Mouse (Mus musculus) gastrocnemius, adult 2 months (tissue): ENCODE results near the gene Hist1h2ad. TPM values are rescaled to one million over a fixed set of nuclear protein-coding genes. Genes with fewer than 3 reads are reported as not detected.
A peak's percentile ranks its signal among the peaks of the same experiment; 100 is the strongest.

ENCODE experiments used
- DNase-seq: peaks from one replicate; pipeline ENCODE4 v3.0.0; 2022
- H3K27ac ChIP-seq: fragments of 200-600 bp; 2 replicates; pipeline ENCODE4 v1.8.1; 2022; ENCODE audit warnings: mild to moderate bottlenecking
- H3K4me3 ChIP-seq: fragments of 200-600 bp; 2 replicates; pipeline ENCODE4 v1.8.1; 2022; ENCODE audit warnings: mild to moderate bottlenecking, moderate library complexity
- CTCF ChIP-seq: fragments of 200-600 bp; IDR thresholded peaks from 2 replicates; pipeline ENCODE4 v1.8.1; 2022; ENCODE audit warnings: antibody characterized with exemption, mild to moderate bottlenecking, moderate library complexity
- intact Hi-C: fragments of 180-260 bp; cut with DNase I; formaldehyde crosslinking; loops from one replicate; pipeline ENCODE4 v1.15.1; 2025
- total RNA-seq, 2 experiments: library from RNA; stranded (reverse); gene quantifications; 2 replicates each; pipeline ENCODE4 v1.2.3; 2021

Gene Hist1h2ad
- total RNA-seq, 2 experiments from 2014 or later = 1.0 to 1.3 TPM

- Histone ChIP-seq H3K4me3 (peak overlapping the region; percentile 70), H3K27ac (peak overlapping the region; percentile 83)
- intact Hi-C loops = no loop called here
- DNase-seq = no peak
- TF ChIP-seq CTCF = no peak
These were observed 2.2 kb downstream of the Hist1h2ad start for GRCm38 (mm10) chr13:23576351-23576881.

DNA sequence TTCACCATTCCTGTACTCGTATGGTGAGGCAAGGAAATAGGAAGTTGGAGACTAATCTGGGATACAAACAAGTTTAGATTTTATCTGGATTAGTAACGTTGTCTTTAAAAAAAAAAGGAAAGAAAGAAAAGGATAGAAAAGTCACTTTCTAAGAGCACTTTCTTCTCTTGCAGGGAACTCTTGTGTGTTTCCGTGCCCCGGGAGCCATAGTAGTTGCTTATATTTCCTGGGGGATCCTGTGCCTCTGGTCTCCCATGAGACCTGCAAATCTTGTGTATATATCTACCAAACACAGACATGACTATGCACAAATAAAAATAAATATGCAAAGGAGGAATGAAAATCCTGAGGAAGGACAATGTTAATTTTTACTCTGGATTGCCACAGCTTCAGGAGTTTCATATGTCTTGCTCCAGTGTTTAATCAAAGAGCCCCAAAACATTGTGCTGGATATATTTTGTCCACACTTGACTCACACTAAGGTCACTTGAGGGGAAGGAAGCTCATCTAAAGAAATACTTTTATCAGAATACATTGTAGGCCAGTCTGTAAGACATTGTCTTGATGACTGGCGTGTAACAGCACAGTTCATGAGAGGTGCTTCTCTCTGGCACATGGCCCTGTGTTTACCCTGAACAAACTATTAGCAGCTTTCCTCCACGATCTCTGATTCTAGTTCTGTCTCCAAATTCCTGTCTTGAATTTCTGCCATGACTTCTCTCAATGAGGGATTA is 2.9 kb downstream of the Hist1h2ad start:
- TF ChIP-seq CTCF = no peak
- no peak for DNase-seq
- intact Hi-C loops = no loop called here
- H3K4me3 ChIP-seq = peak overlapping the region; percentile 70
- H3K27ac ChIP-seq = no peak overlapping the region; the same call in 1 of the 2 replicates

DNA sequence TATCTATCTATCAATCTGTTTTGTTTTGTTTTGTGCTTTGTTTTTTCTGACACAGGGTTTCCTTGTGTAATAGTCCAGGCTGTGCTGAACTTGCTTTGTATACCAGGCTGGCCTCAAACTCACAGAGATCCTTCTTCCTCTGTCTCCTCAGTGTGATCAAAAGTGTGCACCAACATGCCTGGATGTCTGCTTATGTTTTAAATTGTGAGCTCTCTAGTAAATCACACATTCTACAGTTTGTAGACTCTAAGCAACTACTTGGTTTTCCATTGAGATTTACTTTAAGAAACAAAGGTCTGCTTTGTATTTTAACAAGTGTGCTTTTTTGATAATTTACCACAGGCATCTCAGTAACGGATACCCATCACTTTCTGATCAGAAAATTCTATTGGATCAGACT is 3.7 kb downstream of the Hist1h2ad start:
- no peak for TF ChIP-seq CTCF
- DNase-seq = no peak
- intact Hi-C loops = no loop called here
- H3K4me3 ChIP-seq = no peak overlapping the region
- H3K27ac ChIP-seq = no peak overlapping the region

GRCm38 (mm10) chr13:23581408-23582218 is 7.4 kb downstream of the Hist1h2ad start, which contains the start of gene Hist1h4d:
TSS of gene Hist1h4d (plus strand) at chr13:23581598.
- DNase-seq = peak; percentile 90
- peak within 1 kb of the TSS; percentile 81 for H3K27ac ChIP-seq
- intact Hi-C loops = loop anchor here (5.0 kb wide), 5 partner anchors 41 to 181 kb away; partner anchors contain the start of genes Hist1h1a, Hist1h1e, Hist1h1t and Hist1h2af
- TF ChIP-seq CTCF = no peak
- peak within 1 kb of the TSS; percentile 83 for H3K4me3 ChIP-seq

GRCm38 (mm10) chr13:23582219-23583056 is 8.3 kb downstream of the Hist1h2ad start:
- no peak for TF ChIP-seq CTCF
- Histone ChIP-seq H3K4me3 (peak overlapping the region; percentile 83), H3K27ac (peak overlapping the region; percentile 81)
- intact Hi-C loops = loop anchor here (5.0 kb wide), 5 partner anchors 40 to 180 kb away; partner anchors contain the start of genes Hist1h1a, Hist1h1e, Hist1h1t and Hist1h2af
- no peak for DNase-seq

DNA sequence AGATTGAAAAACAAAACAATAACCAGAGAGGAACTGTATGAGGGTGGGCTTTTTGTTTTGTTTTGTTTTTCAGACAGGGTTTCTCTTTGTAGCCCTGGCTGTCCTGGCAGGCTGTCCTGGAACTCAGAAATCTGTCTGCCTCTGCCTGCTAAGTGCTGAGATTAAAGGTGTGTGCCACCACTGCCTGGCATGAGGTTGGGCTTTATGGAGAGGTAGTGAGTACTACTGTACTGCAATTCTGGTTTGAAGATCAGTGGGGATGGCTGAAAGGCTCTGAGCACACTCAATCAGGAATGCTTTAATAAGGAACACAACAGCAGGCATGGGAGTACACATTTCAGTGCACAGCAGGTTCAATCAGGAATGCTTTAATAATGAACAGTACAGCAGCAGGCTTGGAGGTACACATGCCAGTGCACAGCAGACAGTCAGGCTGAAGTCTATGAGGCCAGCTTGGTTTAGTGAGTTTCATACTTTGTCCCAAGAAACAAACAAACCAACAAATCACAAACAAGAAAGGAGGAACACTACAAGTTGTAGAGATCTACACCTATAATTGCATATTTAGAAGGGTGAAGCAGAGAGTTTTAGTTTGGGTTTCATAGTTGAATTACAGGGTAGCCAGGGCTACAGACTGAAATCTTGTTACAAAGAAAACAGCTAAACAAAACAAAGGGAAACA is 9.3 kb downstream of the Hist1h2ad start:
- Histone ChIP-seq H3K4me3 (no peak overlapping the region), H3K27ac (peak overlapping the region; percentile 95)
- intact Hi-C loops = loop anchor here (5.0 kb wide), 5 partner anchors 39 to 179 kb away; partner anchors contain the start of genes Hist1h1a, Hist1h1e, Hist1h1t and Hist1h2af
- DNase-seq = no peak
- TF ChIP-seq CTCF = no peak

DNA sequence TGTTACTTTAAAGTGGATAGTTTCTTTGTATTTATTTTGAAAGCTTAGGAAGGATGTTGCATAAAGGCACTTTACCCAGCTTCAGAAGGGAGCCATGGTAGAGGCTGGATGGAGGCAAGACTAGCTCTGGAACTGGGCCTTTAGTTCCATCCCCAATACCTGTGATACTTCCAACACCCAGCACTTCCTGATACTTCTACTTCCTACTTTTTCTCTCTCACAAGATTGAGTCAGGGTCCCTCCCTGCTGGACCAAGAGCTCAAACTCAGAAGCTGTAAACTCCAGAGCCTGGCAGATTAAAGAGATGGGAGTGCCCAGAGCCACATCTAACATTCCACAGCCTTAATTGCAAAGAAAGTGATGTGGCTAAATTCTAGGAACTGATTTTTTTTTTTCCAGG is 10.2 kb downstream of the Hist1h2ad start:
- peak overlapping the region; percentile 85 for H3K4me3 ChIP-seq
- no peak for TF ChIP-seq CTCF
- intact Hi-C loops = loop anchor here (5.0 kb wide), 5 partner anchors 38 to 178 kb away; partner anchors contain the start of genes Hist1h1a, Hist1h1e, Hist1h1t and Hist1h2af
- peak overlapping the region; percentile 95 for H3K27ac ChIP-seq
- no peak for DNase-seq

DNA sequence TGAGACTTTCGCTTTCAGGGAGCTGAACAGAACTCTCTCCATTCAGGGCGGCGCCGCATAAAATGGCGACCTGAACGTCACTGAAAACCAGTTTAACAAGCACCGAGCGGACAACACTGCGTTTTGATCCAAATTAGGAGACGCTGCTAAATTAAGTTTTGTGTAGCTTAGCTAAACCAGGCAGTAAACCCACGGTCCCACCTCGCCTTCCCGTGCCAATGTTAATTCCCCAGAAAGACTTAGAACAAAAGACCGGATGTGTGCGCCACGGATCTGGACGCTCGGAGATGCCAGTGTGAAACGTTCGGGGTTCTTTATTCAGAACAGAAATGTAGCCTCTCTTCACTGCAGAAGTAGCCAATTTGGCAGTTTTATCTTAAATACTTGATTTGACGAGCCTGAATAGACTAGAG is 10.9 kb downstream of the Hist1h2ad start:
- intact Hi-C loops = loop anchor here (5.0 kb wide), 1 partner anchor 1543 kb away; the partner anchor contains the start of genes Hist1h2ag, Hist1h2bj and Hist1h4i
- Histone ChIP-seq H3K4me3 (peak overlapping the region; percentile 85), H3K27ac (peak overlapping the region; percentile 95)
- peak; percentile 70 for DNase-seq
- no peak for TF ChIP-seq CTCF

GRCm38 (mm10) chr13:23585442-23586098 is 11.4 kb downstream of the Hist1h2ad start:
- Histone ChIP-seq H3K4me3 (peak overlapping the region; percentile 85), H3K27ac (peak overlapping the region; percentile 95)
- intact Hi-C loops = loop anchor here (5.0 kb wide), 1 partner anchor 1543 kb away; the partner anchor contains the start of genes Hist1h2ag, Hist1h2bj and Hist1h4i
- DNase-seq = peak; percentile 73

DNA sequence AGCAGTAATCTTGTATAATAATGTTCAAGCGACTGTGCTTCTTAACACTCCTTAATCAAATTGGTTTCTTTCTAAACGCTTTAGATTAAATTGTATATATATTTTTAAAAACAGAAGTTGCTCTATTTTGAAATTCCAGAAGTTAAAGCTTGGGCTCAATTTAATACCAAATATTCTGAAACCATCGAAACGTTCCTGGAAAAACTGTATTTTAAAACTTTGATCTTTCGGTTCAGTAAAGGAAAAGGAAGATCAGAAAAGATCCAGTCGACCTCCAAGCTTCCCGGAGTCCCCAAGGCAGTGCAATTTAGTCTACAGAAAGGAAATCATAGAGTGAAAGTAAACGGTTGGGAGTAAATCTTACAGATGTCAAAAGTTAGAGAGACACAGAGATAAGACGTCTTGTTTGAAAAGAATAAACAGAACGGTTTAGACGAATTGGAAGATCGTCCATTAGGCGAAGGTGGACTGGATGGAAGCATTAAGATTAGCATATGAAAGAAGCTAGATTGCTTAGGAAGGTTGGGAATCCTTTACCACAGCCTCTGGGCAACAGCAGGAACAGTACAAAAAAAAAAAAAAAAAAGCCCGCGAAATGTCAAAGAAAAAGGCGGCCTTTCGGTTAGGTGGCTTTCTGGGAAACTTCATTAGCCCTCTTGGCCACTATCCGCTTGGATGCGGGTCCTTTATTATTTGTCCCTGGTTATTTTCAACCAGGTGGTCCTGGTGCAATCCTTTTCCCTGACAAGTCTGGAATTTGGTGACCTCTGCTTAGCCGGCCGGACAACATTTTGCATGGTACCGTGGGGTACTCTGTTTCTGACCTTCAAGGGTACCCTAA is 12.1 kb downstream of the Hist1h2ad start:
- no peak for DNase-seq
- Histone ChIP-seq H3K27ac (peak overlapping the region; percentile 95), H3K4me3 (peak overlapping the region; percentile 85)
- intact Hi-C loops = loop anchor here (5.0 kb wide), 1 partner anchor 1544 kb away; the partner anchor contains the start of genes Hist1h2ag, Hist1h2bj and Hist1h4i
- TF ChIP-seq CTCF = no peak
